Mouse (Mus musculus) hindbrain, postnatal 0 days (tissue): Measurements from ENCODE around the gene Olfr394. TPM values are rescaled to one million over a fixed set of nuclear protein-coding genes. Genes with fewer than 3 reads are reported as not detected.
"Not testable (repeated sequence)": the region's sequence is repeated elsewhere in the genome, so short reads cannot be mapped to it uniquely, and the experiment has no call there.

ENCODE experiments used
- ATAC-seq: fragments of 200-750 bp; cut with Nextera tagmentation; 2 replicates; pipeline ENCODE4 v1.8.0; 2017; ENCODE audit warnings: mild to moderate bottlenecking, moderate TSS enrichment, moderate library complexity
- DNase-seq: peaks from one replicate; pipeline ENCODE4 v3.0.0-alpha.2; 2015; ENCODE audit warnings: low spot score
- H3K27ac ChIP-seq: fragments of 300-500 bp; sonication (generic); 2 replicates; pipeline ENCODE4 v1.5.1; 2014; ENCODE audit warnings: mild to moderate bottlenecking
- H3K27me3 ChIP-seq: fragments of 300-500 bp; sonication (generic); 2 replicates; pipeline ENCODE4 v1.6.1; 2014; ENCODE audit warnings: low read length, mixed read lengths; ENCODE audit not compliant: insufficient read depth
- H3K36me3 ChIP-seq: fragments of 300-500 bp; sonication (generic); 2 replicates; pipeline ENCODE4 v1.6.1; 2014; ENCODE audit warnings: low read length, mixed read lengths; ENCODE audit not compliant: insufficient read depth
- H3K4me1 ChIP-seq: fragments of 300-500 bp; sonication (generic); 2 replicates; pipeline ENCODE4 v1.6.1; 2014; ENCODE audit warnings: antibody characterized with exemption, low read length, mixed read lengths; ENCODE audit not compliant: insufficient read depth
- H3K4me2 ChIP-seq: fragments of 300-500 bp; sonication (generic); 2 replicates; pipeline ENCODE4 v1.6.1; 2014; ENCODE audit warnings: low read depth, mild to moderate bottlenecking, low read length, moderate library complexity, mixed read lengths
- H3K4me3 ChIP-seq: fragments of 300-500 bp; sonication (generic); 2 replicates; pipeline ENCODE4 v1.5.1; 2014; ENCODE audit warnings: low read length
- H3K9ac ChIP-seq: fragments of 300-500 bp; sonication (generic); replicated peaks from 2 replicates; pipeline ENCODE4 v1.6.1; 2014; ENCODE audit warnings: mild to moderate bottlenecking, low read length, moderate library complexity, mixed read lengths
- H3K9me3 ChIP-seq: fragments of 300-500 bp; sonication (generic); 2 replicates; pipeline ENCODE4 v1.6.1; 2016; ENCODE audit warnings: low read length, mixed read lengths
- CTCF ChIP-seq: IDR thresholded peaks from 2 replicates; pipeline ENCODE4 v1.5.1; 2016; ENCODE audit warnings: antibody characterized with exemption, control low read depth, low read depth
- WGBS: fragments of 180-500 bp; shearing (Covaris S2); extraction: QIAGEN DNeasy Blood & Tissue Kit; methylation state at CpG from one replicate; pipeline ENCODE4 v1.1.7; 2014; 5-methylcytosine and 5-hydroxymethylcytosine counted together
- polyA plus RNA-seq: library from polyadenylated mRNA; unstranded; fragments of >200 nt; fragmentation: Nextera tagmentation; extraction: Ambion mirVana; gene quantifications from 2 replicates; pipeline ENCODE4 v1.2.1, GENCODE M21; 2015
- total RNA-seq: library from RNA; depleted of rRNA; stranded (reverse); fragments of >200 nt; gene quantifications from 2 replicates; pipeline ENCODE4 v1.2.3, GENCODE M21; 2014; rRNA removed

The Olfr394 gene
- total RNA-seq, result not detected in 2 replicates
- not detected in 2 replicates for polyA plus RNA-seq

GRCm38 (mm10) chr11:73890671-73891070, at the start of gene Olfr394:
Gene Olfr394, minus strand, starts transcription at chr11:73890771.
- Histone ChIP-seq H3K4me2 (no peak within 1 kb of the TSS), H3K4me3 (no peak within 1 kb of the TSS), H3K36me3 (no peaks in the 10 kb centered on the region), H3K27ac (no peak within 1 kb of the TSS), H3K9ac (no peak within 1 kb of the TSS), H3K27me3 (no peaks in the 10 kb centered on the region), H3K9me3 (no peaks in the 10 kb centered on the region; the same call in 1 of the 2 replicates), H3K4me1 (no peaks in the 10 kb centered on the region)
- TF ChIP-seq CTCF, result no peak
- ATAC-seq (no peak), DNase-seq (no peak)
- WGBS, result 80% methylated on average over 1 of the region's 1 CpGs

- Histone ChIP-seq H3K4me3 (no peak within 1 kb of the TSS), H3K4me2 (no peak within 1 kb of the TSS), H3K4me1 (no peaks in the 10 kb centered on the region), H3K27me3 (no peaks in the 10 kb centered on the region), H3K9ac (no peak within 1 kb of the TSS), H3K36me3 (no peaks in the 10 kb centered on the region), H3K27ac (no peak within 1 kb of the TSS), H3K9me3 (peaks cover 2% of the 10 kb centered on the region; the same call in 1 of the 2 replicates)
- DNase-seq (no peak), ATAC-seq (no peak)
- TF ChIP-seq CTCF, result no peak
These were observed 45.8 kb upstream of the Olfr394 start, which contains the start of gene Olfr23 for GRCm38 (mm10) chr11:73936377-73936776. Gene Olfr23, plus strand, starts transcription at chr11:73936677.

- H3K4me2 ChIP-seq, ATAC-seq, H3K9ac ChIP-seq, H3K9me3 ChIP-seq, H3K4me1 ChIP-seq, DNase-seq, H3K4me3 ChIP-seq, H3K27ac ChIP-seq, H3K36me3 ChIP-seq, H3K27me3 ChIP-seq: not testable (repeated sequence)
- WGBS, result 77% methylated on average over 4 of the region's 4 CpGs
These were observed 18.6 kb upstream of the Olfr394 start, which contains the start of gene Olfr395 for GRCm38 (mm10) chr11:73909199-73909598. Gene Olfr395, minus strand, starts transcription at chr11:73909299.

GRCm38 (mm10) chr11:73851354-73851753, 39.2 kb downstream of the Olfr394 start, which contains the start of gene Olfr393:
Gene Olfr393, minus strand, starts transcription at chr11:73851454.
- Histone ChIP-seq H3K9me3 (no peaks in the 10 kb centered on the region), H3K9ac (no peak within 1 kb of the TSS), H3K27ac (no peak within 1 kb of the TSS), H3K4me1 (no peaks in the 10 kb centered on the region), H3K4me3 (no peak within 1 kb of the TSS), H3K27me3 (no peaks in the 10 kb centered on the region), H3K36me3 (no peaks in the 10 kb centered on the region), H3K4me2 (no peak within 1 kb of the TSS)
- TF ChIP-seq CTCF, result no peak
- no peak for DNase-seq
- no peak for ATAC-seq

Other genes with a start within 250 kb of the Olfr394 start
- not detected in 2 replicates for gene Zfp735, start 202.0 kb downstream of the Olfr394 start, total RNA-seq
- gene Zfp735, start 202.0 kb downstream of the Olfr394 start, polyA plus RNA-seq, result not detected in 2 replicates
- not detected in 2 replicates for gene Olfr389, start 110.1 kb downstream of the Olfr394 start, total RNA-seq
- not detected in 2 replicates for gene Olfr389, start 110.1 kb downstream of the Olfr394 start, polyA plus RNA-seq
- not detected in 2 replicates for gene Olfr390, start 107.8 kb downstream of the Olfr394 start, total RNA-seq
- gene Olfr390, start 107.8 kb downstream of the Olfr394 start, polyA plus RNA-seq, result not detected in 2 replicates
- gene Olfr391-ps, start 87.7 kb downstream of the Olfr394 start, total RNA-seq, result not detected in 2 replicates
- gene Olfr391-ps, start 87.7 kb downstream of the Olfr394 start, polyA plus RNA-seq, result not detected in 2 replicates
- not detected in 2 replicates for gene Olfr392, start 73.7 kb downstream of the Olfr394 start, total RNA-seq
- gene Olfr392, start 73.7 kb downstream of the Olfr394 start, polyA plus RNA-seq, result not detected in 2 replicates
- not detected in 2 replicates for gene Olfr393, start 39.3 kb downstream of the Olfr394 start, total RNA-seq
- not detected in 2 replicates for gene Olfr393, start 39.3 kb downstream of the Olfr394 start, polyA plus RNA-seq
- gene Olfr395, start 18.5 kb upstream of the Olfr394 start, total RNA-seq, result not detected in 2 replicates
- gene Olfr395, start 18.5 kb upstream of the Olfr394 start, polyA plus RNA-seq, result not detected in 2 replicates
- not detected in 2 replicates for gene Olfr23, start 45.9 kb upstream of the Olfr394 start, total RNA-seq
- gene Olfr23, start 45.9 kb upstream of the Olfr394 start, polyA plus RNA-seq, result not detected in 2 replicates
- gene Olfr397, start 70.0 kb upstream of the Olfr394 start, total RNA-seq, result not detected in 2 replicates
- gene Olfr397, start 70.0 kb upstream of the Olfr394 start, polyA plus RNA-seq, result not detected in 2 replicates
- gene Olfr398, start 99.6 kb upstream of the Olfr394 start, total RNA-seq, result not detected in 2 replicates
- not detected in 2 replicates for gene Olfr398, start 99.6 kb upstream of the Olfr394 start, polyA plus RNA-seq
- not detected in 2 replicates for gene Olfr139, start 165.8 kb upstream of the Olfr394 start, total RNA-seq
- not detected in 2 replicates for gene Olfr139, start 165.8 kb upstream of the Olfr394 start, polyA plus RNA-seq
- gene Olfr399, start 165.8 kb upstream of the Olfr394 start, total RNA-seq, result not detected in 2 replicates
- gene Olfr399, start 165.8 kb upstream of the Olfr394 start, polyA plus RNA-seq, result not detected in 2 replicates
- not detected in 2 replicates for gene Zfp616, start 179.2 kb upstream of the Olfr394 start, total RNA-seq
- not detected in 2 replicates for gene Zfp616, start 179.2 kb upstream of the Olfr394 start, polyA plus RNA-seq
- not detected in 2 replicates for gene Olfr401, start 222.9 kb upstream of the Olfr394 start, total RNA-seq
- not detected in 2 replicates for gene Olfr401, start 222.9 kb upstream of the Olfr394 start, polyA plus RNA-seq